Mouse (Mus musculus) retina, embryonic 14.5 days (tissue): ENCODE data around the gene Nampt.
"Not testable (repeated sequence)": the region's sequence is repeated elsewhere in the genome, so short reads cannot be mapped to it uniquely, and the experiment has no call there.

ENCODE experiments used
- DNase-seq: peaks from one replicate; pipeline ENCODE4 v3.0.0-alpha.2; 2015; ENCODE audit warnings: low spot score

Gene Nampt

GRCm38 (mm10) chr12:32841442-32841900 lies 22.1 kb downstream of the Nampt start:
- no peak for DNase-seq

GRCm38 (mm10) chr12:32846325-32846724 lies 27.0 kb downstream of the Nampt start:
- DNase-seq: no peak

GRCm38 (mm10) chr12:32853757-32854156 lies 34.4 kb downstream of the Nampt start:
- no peak for DNase-seq

- no peak for DNase-seq
Measured at GRCm38 (mm10) chr12:32854866-32855265, 35.5 kb downstream of the Nampt start.

- no peak for DNase-seq
Measured at GRCm38 (mm10) chr12:32855398-32855797, 36.1 kb downstream of the Nampt start.

GRCm38 (mm10) chr12:32856707-32857511 lies 37.6 kb downstream of the Nampt start:
- DNase-seq: no peak

- no peak for DNase-seq
Measured at GRCm38 (mm10) chr12:32858444-32858843, 39.1 kb downstream of the Nampt start.

- no peak for DNase-seq
Measured at GRCm38 (mm10) chr12:32860820-32861219, 41.5 kb downstream of the Nampt start.

GRCm38 (mm10) chr12:32870815-32871214 lies 51.5 kb downstream of the Nampt start:
- no peak for DNase-seq

- DNase-seq: no peak
Measured at GRCm38 (mm10) chr12:32877500-32877899, 58.2 kb downstream of the Nampt start.

- DNase-seq: peak; percentile 11
Measured at GRCm38 (mm10) chr12:32877964-32878571, 58.7 kb downstream of the Nampt start.

- no peak for DNase-seq
Measured at GRCm38 (mm10) chr12:32879371-32879770, 60.0 kb downstream of the Nampt start.

- no peak for DNase-seq
Measured at GRCm38 (mm10) chr12:32884356-32884755, 65.0 kb downstream of the Nampt start.

- DNase-seq: no peak
Measured at GRCm38 (mm10) chr12:32885041-32885440, 65.7 kb downstream of the Nampt start.

GRCm38 (mm10) chr12:32886353-32886752 lies 67.0 kb downstream of the Nampt start:
- no peak for DNase-seq

- no peak for DNase-seq
Measured at GRCm38 (mm10) chr12:32888226-32888625, 68.9 kb downstream of the Nampt start.

GRCm38 (mm10) chr12:32889846-32890245 lies 70.5 kb downstream of the Nampt start:
- DNase-seq: no peak

- no peak for DNase-seq
Measured at GRCm38 (mm10) chr12:32890455-32890854, 71.1 kb downstream of the Nampt start.

GRCm38 (mm10) chr12:32891271-32891670 lies 71.9 kb downstream of the Nampt start:
- DNase-seq: not testable (repeated sequence)

GRCm38 (mm10) chr12:32893212-32893611 lies 73.9 kb downstream of the Nampt start:
- DNase-seq: no peak

- no peak for DNase-seq
Measured at GRCm38 (mm10) chr12:32895806-32896205, 76.5 kb downstream of the Nampt start.

GRCm38 (mm10) chr12:32896496-32896895 lies 77.2 kb downstream of the Nampt start:
- no peak for DNase-seq
